Mouse (Mus musculus) left cerebral cortex, adult 18-20 months (tissue): ENCODE measurements around the gene Xiap. TPM values are rescaled to one million over a fixed set of nuclear protein-coding genes. Genes with fewer than 3 reads are reported as not detected.

ENCODE experiments used
- total RNA-seq, 2 experiments: library from RNA; stranded (reverse); gene quantifications; 2 replicates each; pipeline ENCODE4 v1.2.3; 2021

The Xiap gene
- total RNA-seq, 2 experiments from 2014 or later: 52.8 to 69.0 TPM

Other genes starting within 250 kb of the Xiap start
- 10 to 100 TPM; 35.7 to 56.8 TPM for gene Thoc2, start 139.0 kb upstream of the Xiap start, total RNA-seq
- gene Stag2, start 89.6 kb downstream of the Xiap start, total RNA-seq: 10 to 100 TPM; 47.9 to 48.7 TPM